Mouse (Mus musculus) midbrain, postnatal 0 days (tissue): ENCODE measurements around the gene Sytl3. TPM values are rescaled to one million over a fixed set of nuclear protein-coding genes. Genes with fewer than 3 reads are reported as not detected.
"Not testable (repeated sequence)": the region's sequence is repeated elsewhere in the genome, so short reads cannot be mapped to it uniquely, and the experiment has no call there.

Experiments
- ATAC-seq: fragments of 200-750 bp; cut with Nextera tagmentation; 2 replicates; pipeline ENCODE4 v1.8.0; 2017; ENCODE audit warnings: moderate number of reproducible peaks, mild to moderate bottlenecking, moderate TSS enrichment, moderate library complexity; ENCODE audit not compliant: low FRiP score
- DNase-seq: peaks from one replicate; pipeline ENCODE4 v3.0.0-alpha.2; 2015; ENCODE audit warnings: low spot score
- H3K27ac ChIP-seq: fragments of 300-500 bp; sonication (generic); 2 replicates; pipeline ENCODE4 v1.5.1; 2014; ENCODE audit warnings: low read depth, mild to moderate bottlenecking, low read length, mixed read lengths
- H3K27me3 ChIP-seq: fragments of 300-500 bp; sonication (generic); 2 replicates; pipeline ENCODE4 v1.6.1; 2014; ENCODE audit warnings: low read length, control low read depth, mixed read lengths; ENCODE audit not compliant: insufficient read depth
- H3K36me3 ChIP-seq: fragments of 300-500 bp; sonication (generic); 2 replicates; pipeline ENCODE4 v1.6.1; 2014; ENCODE audit warnings: low read length, control low read depth, mixed read lengths; ENCODE audit not compliant: insufficient read depth
- H3K4me1 ChIP-seq: fragments of 300-500 bp; sonication (generic); 2 replicates; pipeline ENCODE4 v1.6.1; 2014; ENCODE audit warnings: mild to moderate bottlenecking, control low read depth, antibody characterized with exemption, low read length, mixed read lengths; ENCODE audit not compliant: insufficient read depth
- H3K4me2 ChIP-seq: fragments of 300-500 bp; sonication (generic); 2 replicates; pipeline ENCODE4 v1.6.1; 2014; ENCODE audit warnings: low read depth, mild to moderate bottlenecking, low read length, mixed read lengths; ENCODE audit not compliant: poor library complexity, severe bottlenecking
- H3K4me3 ChIP-seq: fragments of 300-500 bp; sonication (generic); 2 replicates; pipeline ENCODE4 v1.5.1; 2014; ENCODE audit warnings: low read depth, mild to moderate bottlenecking, low read length, moderate library complexity
- H3K9ac ChIP-seq: fragments of 300-500 bp; sonication (generic); replicated peaks from 2 replicates; pipeline ENCODE4 v1.6.1; 2014; ENCODE audit warnings: mild to moderate bottlenecking, low read length, moderate library complexity, mixed read lengths; ENCODE audit not compliant: poor library complexity, severe bottlenecking
- H3K9me3 ChIP-seq: fragments of 300-500 bp; sonication (generic); 2 replicates; pipeline ENCODE4 v1.6.1; 2016; ENCODE audit warnings: low read length, control low read depth
- CTCF ChIP-seq: IDR thresholded peaks from 2 replicates; pipeline ENCODE4 v1.5.1; 2016; ENCODE audit warnings: antibody characterized with exemption, mild to moderate bottlenecking
- WGBS: fragments of 180-500 bp; shearing (Covaris S2); extraction: QIAGEN DNeasy Blood & Tissue Kit; methylation state at CpG from one replicate; pipeline ENCODE4 v1.1.7; 2014; 5-methylcytosine and 5-hydroxymethylcytosine counted together
- polyA plus RNA-seq: library from polyadenylated mRNA; unstranded; fragments of >200 nt; fragmentation: Nextera tagmentation; extraction: Ambion mirVana; gene quantifications from 2 replicates; pipeline ENCODE4 v1.2.1, GENCODE M21; 2015
- total RNA-seq: library from RNA; depleted of rRNA; stranded (reverse); fragments of >200 nt; gene quantifications from 2 replicates; pipeline ENCODE4 v1.2.3, GENCODE M21; 2014

Gene Sytl3
- total and polyA plus RNA-seq, 2 experiments from 2014 or later: 0.65 TPM; not detected in 1

GRCm38 (mm10) chr17:6621976-6622375 is 36.9 kb upstream of the Sytl3 start:
- not testable (repeated sequence) for H3K4me2 ChIP-seq, H3K4me3 ChIP-seq, H3K27ac ChIP-seq, H3K4me1 ChIP-seq, H3K9ac ChIP-seq, H3K27me3 ChIP-seq, ATAC-seq, DNase-seq, H3K36me3 ChIP-seq, H3K9me3 ChIP-seq
- 90% methylated on average over 11 of the region's 12 CpGs for WGBS

- not testable (repeated sequence) for DNase-seq, H3K9ac ChIP-seq, H3K4me2 ChIP-seq, H3K4me1 ChIP-seq, ATAC-seq, H3K4me3 ChIP-seq, H3K9me3 ChIP-seq, H3K27me3 ChIP-seq, H3K27ac ChIP-seq, H3K36me3 ChIP-seq
- WGBS: 40% methylated on average over 1 of the region's 6 CpGs
These were observed 33.9 kb upstream of the Sytl3 start for GRCm38 (mm10) chr17:6624926-6625558.

- not testable (repeated sequence) for H3K36me3 ChIP-seq, H3K4me2 ChIP-seq, H3K4me1 ChIP-seq, H3K27me3 ChIP-seq, H3K27ac ChIP-seq, H3K9me3 ChIP-seq, H3K4me3 ChIP-seq, H3K9ac ChIP-seq, ATAC-seq, DNase-seq
- WGBS: 90% methylated on average over 4 of the region's 4 CpGs
These were observed 28.5 kb upstream of the Sytl3 start for GRCm38 (mm10) chr17:6630398-6630797.

- ATAC-seq, H3K36me3 ChIP-seq, H3K4me3 ChIP-seq, H3K4me2 ChIP-seq, H3K9ac ChIP-seq, H3K4me1 ChIP-seq, H3K27me3 ChIP-seq, H3K27ac ChIP-seq, H3K9me3 ChIP-seq, DNase-seq: not testable (repeated sequence)
- WGBS: 93% methylated on average over 6 of the region's 6 CpGs
These were observed 26.0 kb upstream of the Sytl3 start for GRCm38 (mm10) chr17:6632850-6633249.

- not testable (repeated sequence) for H3K9me3 ChIP-seq, H3K27ac ChIP-seq, H3K9ac ChIP-seq, H3K4me1 ChIP-seq, DNase-seq, H3K4me2 ChIP-seq, H3K4me3 ChIP-seq, H3K27me3 ChIP-seq, ATAC-seq, H3K36me3 ChIP-seq
- 82% methylated on average over 1 of the region's 4 CpGs for WGBS
These were observed 23.1 kb upstream of the Sytl3 start for GRCm38 (mm10) chr17:6635781-6636180.

GRCm38 (mm10) chr17:6636861-6637260 is 22.0 kb upstream of the Sytl3 start:
- WGBS: 79% methylated on average over 5 of the region's 5 CpGs
- no peak for TF ChIP-seq CTCF

GRCm38 (mm10) chr17:6637434-6637833 is 21.5 kb upstream of the Sytl3 start:
- 97% methylated on average over 4 of the region's 4 CpGs for WGBS
- DNase-seq, ATAC-seq, H3K9me3 ChIP-seq, H3K27ac ChIP-seq, H3K4me2 ChIP-seq, H3K27me3 ChIP-seq, H3K4me1 ChIP-seq, H3K36me3 ChIP-seq, H3K4me3 ChIP-seq, H3K9ac ChIP-seq: not testable (repeated sequence)

More at GRCm38 (mm10) chr17:6636861-6637260, 22.0 kb upstream of the Sytl3 start:
- no peak for DNase-seq
- Histone ChIP-seq H3K9ac (no peak overlapping the region), H3K4me1 (no peaks in the 10 kb centered on the region), H3K27me3 (no peaks in the 10 kb centered on the region), H3K27ac (no peak overlapping the region), H3K36me3 (no peaks in the 10 kb centered on the region), H3K4me2 (no peak overlapping the region), H3K9me3 (no peaks in the 10 kb centered on the region), H3K4me3 (no peak overlapping the region)
- ATAC-seq: no peak

GRCm38 (mm10) chr17:6638444-6638843 is 20.4 kb upstream of the Sytl3 start:
- H3K4me3 ChIP-seq, H3K27me3 ChIP-seq, DNase-seq, H3K36me3 ChIP-seq, ATAC-seq, H3K27ac ChIP-seq, H3K9me3 ChIP-seq, H3K4me1 ChIP-seq, H3K9ac ChIP-seq, H3K4me2 ChIP-seq: not testable (repeated sequence)
- 61% methylated on average over 8 of the region's 8 CpGs for WGBS

GRCm38 (mm10) chr17:6639486-6639885 is 19.4 kb upstream of the Sytl3 start:
- not testable (repeated sequence) for H3K36me3 ChIP-seq, H3K4me2 ChIP-seq, DNase-seq, ATAC-seq, H3K4me3 ChIP-seq, H3K9ac ChIP-seq, H3K27ac ChIP-seq, H3K4me1 ChIP-seq, H3K27me3 ChIP-seq, H3K9me3 ChIP-seq
- WGBS: 94% methylated on average over 15 of the region's 21 CpGs
